Mouse (Mus musculus) myocyte (in vitro differentiated cells): ENCODE results near the gene Apol8. TPM values are rescaled to one million over a fixed set of nuclear protein-coding genes. Genes with fewer than 3 reads are reported as not detected.

ENCODE experiments used
- H3K27me3 ChIP-seq: one replicate; pipeline ENCODE4 v1.6.1; 2011; ENCODE audit not compliant: control insufficient read depth, insufficient read depth, insufficient read length
- H3K36me3 ChIP-seq: one replicate; pipeline ENCODE4 v1.6.1; 2011; ENCODE audit not compliant: control insufficient read depth, insufficient read depth
- H3K4me2 ChIP-seq: one replicate; pipeline ENCODE4 v1.6.1; 2011; ENCODE audit warnings: low read depth, control low read depth
- H3K4me3 ChIP-seq: one replicate; pipeline ENCODE4 v1.5.1; 2011; ENCODE audit warnings: mild to moderate bottlenecking, control low read depth, moderate library complexity
- H3K79me2 ChIP-seq: one replicate; pipeline ENCODE4 v1.6.1; 2011; ENCODE audit not compliant: control insufficient read depth, insufficient read depth
- H3ac ChIP-seq: one replicate; pipeline ENCODE4 v1.6.1; 2011; ENCODE audit not compliant: control insufficient read depth, insufficient read length
- CEBPB ChIP-seq: IDR thresholded peaks from 2 replicates; pipeline ENCODE4 v1.6.1; 2011; ENCODE audit warnings: mild to moderate bottlenecking, moderate library complexity; ENCODE audit not compliant: poor library complexity, insufficient read depth, severe bottlenecking
- E2F4 ChIP-seq: IDR thresholded peaks from one replicate; pipeline ENCODE4 v1.6.1; 2011; ENCODE audit warnings: mild to moderate bottlenecking, control low read depth, moderate library complexity; ENCODE audit not compliant: insufficient read depth
- MAX ChIP-seq: IDR thresholded peaks from one replicate; pipeline ENCODE4 v1.6.1; 2011; ENCODE audit warnings: low read depth, mild to moderate bottlenecking, control low read depth
- MYOD1 ChIP-seq, 3 experiments: IDR thresholded peaks; one replicate each; pipeline ENCODE4 v1.6.1; 2011; ENCODE audit warnings: control low read depth in 2 of 3, low read depth in 2 of 3, mild to moderate bottlenecking in 2 of 3, moderate library complexity in 1 of 3; ENCODE audit not compliant: insufficient read length in 2 of 3, control insufficient read depth in 1 of 3
- MYOG ChIP-seq, 3 experiments: IDR thresholded peaks; one replicate each; pipeline ENCODE4 v1.6.1; 2011; ENCODE audit warnings: control low read depth in 2 of 3, low read depth in 2 of 3, mild to moderate bottlenecking in 2 of 3; ENCODE audit not compliant: insufficient read length in 2 of 3, control insufficient read depth in 1 of 3, insufficient read depth in 1 of 3
- POLR2A ChIP-seq: IDR thresholded peaks from one replicate; pipeline ENCODE4 v1.6.1; 2011; ENCODE audit warnings: low read depth, mild to moderate bottlenecking, control low read depth, moderate library complexity; ENCODE audit not compliant: insufficient read length
- POLR2AphosphoS2 ChIP-seq: IDR thresholded peaks from one replicate; pipeline ENCODE4 v1.6.1; 2011; ENCODE audit warnings: low read depth, control low read depth; ENCODE audit not compliant: insufficient read length
- REST ChIP-seq: IDR thresholded peaks from one replicate; pipeline ENCODE4 v1.6.1; 2011; ENCODE audit warnings: mild to moderate bottlenecking, control low read depth, moderate library complexity; ENCODE audit not compliant: insufficient read depth, insufficient read length
- SRF ChIP-seq: IDR thresholded peaks from one replicate; pipeline ENCODE4 v1.6.1; 2011; ENCODE audit warnings: low read depth; ENCODE audit not compliant: control insufficient read depth, insufficient read length
- TCF12 ChIP-seq: IDR thresholded peaks from one replicate; pipeline ENCODE4 v1.6.1; 2011; ENCODE audit warnings: mild to moderate bottlenecking, control low read depth; ENCODE audit not compliant: poor library complexity, insufficient read depth, severe bottlenecking
- TCF3 ChIP-seq: IDR thresholded peaks from one replicate; pipeline ENCODE4 v1.6.1; 2011; ENCODE audit warnings: low read depth, control low read depth; ENCODE audit not compliant: insufficient read length
- USF1 ChIP-seq: IDR thresholded peaks from one replicate; pipeline ENCODE4 v1.6.1; 2011; ENCODE audit warnings: low read depth, mild to moderate bottlenecking, control low read depth, moderate library complexity
- polyA plus RNA-seq: library from polyadenylated mRNA; unstranded; fragments of >200 nt; fragmentation: generic; extraction: Trizol; gene quantifications from one replicate; pipeline ENCODE4 v1.2.1, GENCODE M21; 2012; ENCODE audit warnings: missing spikeins

Gene Apol8
- polyA plus RNA-seq, 1 experiment = 0.38 TPM

DNA sequence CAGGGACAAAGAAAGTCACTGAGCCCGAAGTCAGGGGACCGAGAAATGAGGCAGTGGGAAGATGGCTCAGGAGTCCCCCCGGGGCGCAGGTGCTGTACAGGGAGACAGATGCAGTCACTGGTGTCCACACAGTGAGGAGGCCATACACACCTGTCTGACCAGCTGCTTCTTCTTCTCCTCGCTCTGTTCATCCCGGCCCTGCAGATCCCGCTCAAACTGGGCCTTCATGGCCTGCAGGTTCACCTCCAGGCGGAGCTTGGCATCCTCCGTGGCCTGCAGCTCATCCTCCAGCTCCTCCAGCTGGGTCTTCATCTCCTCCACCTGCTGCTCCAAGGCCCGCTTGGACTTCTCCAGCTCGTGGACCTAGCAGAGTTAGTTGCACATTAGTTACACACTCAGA, 10.2 kb upstream of the Apol8 start:
- TF ChIP-seq POLR2AphosphoS2 (peak; percentile 47), REST (no peak), POLR2A (peak; percentile 6)
- Histone ChIP-seq H3K4me2 (no peak overlapping the region), H3K79me2 (peaks cover 4% of the 10 kb centered on the region), H3K4me3 (no peak overlapping the region), H3K27me3 (no peaks in the 10 kb centered on the region), H3K36me3 (peaks cover 99% of the 10 kb centered on the region), H3ac (no peak overlapping the region)

DNA sequence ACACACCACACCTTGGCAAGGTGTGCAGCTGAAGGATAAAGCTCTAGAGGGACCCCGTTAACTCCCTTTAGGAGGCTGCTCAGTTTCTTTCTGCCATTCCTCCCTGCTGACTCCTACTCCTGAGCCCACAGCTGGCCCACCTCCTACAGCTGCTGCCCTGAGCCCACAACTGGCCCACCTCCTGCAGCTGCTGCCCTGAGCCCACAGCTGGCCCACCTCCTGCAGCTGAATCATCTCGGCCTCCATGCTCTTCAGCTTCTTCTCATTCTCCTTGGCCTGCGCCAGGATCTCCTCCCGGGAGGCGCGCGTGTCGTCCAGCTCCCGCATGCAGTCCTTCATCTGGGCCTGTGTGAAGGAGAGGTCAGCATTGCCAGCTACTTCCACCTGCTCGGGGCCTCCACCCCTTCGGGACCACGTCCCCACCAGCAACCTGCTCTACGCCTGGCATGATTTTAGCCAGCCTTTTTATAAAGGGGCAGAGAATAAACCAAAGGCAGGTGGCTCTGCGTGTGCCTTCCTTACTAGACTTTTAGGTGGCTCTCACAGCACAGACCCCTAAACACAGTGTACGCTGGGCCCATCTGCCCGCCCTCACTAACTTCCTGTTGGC, 8.8 kb upstream of the Apol8 start:
- peaks cover 96% of the 10 kb centered on the region for H3K36me3 ChIP-seq
- no peak overlapping the region for H3ac ChIP-seq
- no peaks in the 10 kb centered on the region for H3K27me3 ChIP-seq

DNA sequence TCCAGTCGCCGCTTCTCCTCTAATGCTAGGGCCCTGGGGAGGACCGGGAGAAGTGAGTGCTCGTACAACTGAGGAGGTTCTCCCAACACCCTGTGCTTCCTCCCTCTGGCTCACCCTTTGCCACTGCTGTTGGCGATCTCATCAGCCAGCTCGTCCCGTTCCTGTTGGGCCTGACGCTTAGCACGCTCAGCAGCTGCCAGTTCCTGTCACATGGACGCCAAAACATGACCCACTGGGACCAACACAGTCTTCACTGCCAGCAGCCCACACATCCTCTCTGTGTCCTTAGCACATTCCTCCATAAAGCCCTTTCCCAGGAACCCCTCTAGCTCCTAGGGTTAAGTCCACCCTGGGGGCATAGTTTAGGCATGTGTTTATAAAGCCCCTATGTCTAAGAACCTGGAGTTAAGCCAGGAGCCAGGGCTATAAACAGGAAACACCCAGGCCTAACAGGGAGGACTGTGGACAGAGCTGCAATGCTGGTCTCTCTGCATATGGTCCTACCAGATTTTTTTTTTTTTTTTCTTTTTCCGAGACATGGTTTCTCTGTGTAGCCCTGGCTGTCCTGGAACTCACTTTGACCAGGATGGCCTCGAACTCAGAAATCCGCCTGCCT, 7.7 kb upstream of the Apol8 start:
- peak; percentile 18 for TF ChIP-seq POLR2AphosphoS2
- peak in 2 of 3 experiments; percentile 36 to 86 for TF ChIP-seq MYOD1 (IDR thresholded peaks at IDR 0.05; ENCODE audit: control insufficient read depth in 1 of 3, insufficient read length in 2 of 3, low read depth in 2 of 3)
- TF ChIP-seq MYOG (IDR thresholded peaks at IDR 0.05; ENCODE audit: control insufficient read depth in 1 of 3, insufficient read depth in 1 of 3, insufficient read length in 2 of 3, low read depth in 2 of 3) = no peak
- Histone ChIP-seq H3K79me2 (no peaks in the 10 kb centered on the region), H3K4me2 (no peak overlapping the region), H3K36me3 (peaks cover 90% of the 10 kb centered on the region), H3K27me3 (no peaks in the 10 kb centered on the region), H3ac (no peak overlapping the region), H3K4me3 (no peak overlapping the region)

More for the DNA sequence above, 8.8 kb upstream of the Apol8 start:
- H3K4me2 ChIP-seq = no peak overlapping the region
- H3K79me2 ChIP-seq = no peaks in the 10 kb centered on the region
- H3K4me3 ChIP-seq = no peak overlapping the region
- TF ChIP-seq CEBPB = no peak
- no peak for TF ChIP-seq SRF
- peak; percentile 70 for TF ChIP-seq POLR2AphosphoS2
- peak; percentile 21 for TF ChIP-seq TCF3
- TF ChIP-seq MYOG (IDR thresholded peaks at IDR 0.05; ENCODE audit: control insufficient read depth in 1 of 3, insufficient read depth in 1 of 3, insufficient read length in 2 of 3, low read depth in 2 of 3) = peak in 2 of 3 experiments; percentile 65 to 72
- no peak for TF ChIP-seq E2F4
- peak in 2 of 3 experiments; percentile 67 to 96 for TF ChIP-seq MYOD1 (IDR thresholded peaks at IDR 0.05; ENCODE audit: control insufficient read depth in 1 of 3, insufficient read length in 2 of 3, low read depth in 2 of 3)
- no peak for TF ChIP-seq REST
- TF ChIP-seq USF1 = no peak
- no peak for TF ChIP-seq TCF12
- TF ChIP-seq MAX = no peak
- peak; percentile 26 for TF ChIP-seq POLR2A

DNA sequence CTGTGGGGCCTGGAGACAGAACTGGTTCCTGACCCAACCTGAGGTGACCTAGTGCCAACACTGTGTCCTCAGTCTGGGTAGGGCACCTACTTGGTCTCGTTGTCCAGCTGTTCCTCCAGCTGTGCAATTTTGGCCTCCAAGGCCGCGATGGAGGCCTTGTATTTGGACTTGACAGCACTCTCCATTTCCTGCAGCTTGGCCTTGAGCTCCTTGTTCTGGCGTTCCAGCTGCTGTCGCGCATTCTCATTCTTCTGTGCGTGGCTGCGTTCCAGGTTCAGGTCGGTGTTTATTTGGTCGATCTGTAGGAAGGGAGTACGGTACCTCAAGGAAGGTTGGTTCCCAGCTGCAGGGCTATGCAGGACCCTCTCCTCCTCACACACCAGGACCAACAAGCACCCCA, 6.9 kb upstream of the Apol8 start:
- peaks cover 82% of the 10 kb centered on the region for H3K36me3 ChIP-seq
- no peak overlapping the region for H3K4me3 ChIP-seq
- peak; percentile 27 for TF ChIP-seq POLR2AphosphoS2
- TF ChIP-seq TCF12 = no peak
- TF ChIP-seq CEBPB = no peak

DNA sequence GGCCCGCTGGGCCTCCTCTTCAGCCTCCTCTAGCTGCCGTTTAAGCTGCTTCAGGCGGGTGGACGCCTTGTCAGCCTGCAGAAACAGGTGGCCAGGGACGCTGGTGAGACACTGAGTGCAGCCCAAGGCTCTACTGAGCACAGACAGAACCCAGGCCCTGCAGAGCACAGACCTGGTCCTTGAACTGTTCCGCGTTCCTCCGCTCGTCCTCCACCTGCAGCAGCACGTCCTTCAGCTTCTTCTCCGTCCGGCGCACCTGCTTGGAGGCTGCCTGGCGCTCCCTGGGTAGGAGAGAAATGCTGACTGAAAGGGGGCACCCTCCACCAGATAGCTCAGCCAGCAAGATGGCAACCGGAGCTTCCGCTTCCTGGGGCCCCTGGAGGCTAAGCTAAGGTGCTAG, 6.2 kb upstream of the Apol8 start:
- Histone ChIP-seq H3K27me3 (no peaks in the 10 kb centered on the region), H3K79me2 (no peaks in the 10 kb centered on the region), H3K4me2 (no peak overlapping the region), H3K4me3 (no peak overlapping the region), H3K36me3 (peaks cover 76% of the 10 kb centered on the region), H3ac (no peak overlapping the region)
- TF ChIP-seq MYOD1 (IDR thresholded peaks at IDR 0.05; ENCODE audit: control insufficient read depth in 1 of 3, insufficient read length in 2 of 3, low read depth in 2 of 3) = no peak
- TF ChIP-seq TCF12 = no peak
- peak; percentile 92 for TF ChIP-seq POLR2AphosphoS2
- no peak for TF ChIP-seq TCF3
- TF ChIP-seq MYOG (IDR thresholded peaks at IDR 0.05; ENCODE audit: control insufficient read depth in 1 of 3, insufficient read depth in 1 of 3, insufficient read length in 2 of 3, low read depth in 2 of 3) = no peak
- TF ChIP-seq SRF = no peak
- TF ChIP-seq POLR2A = peak; percentile 45
- TF ChIP-seq E2F4 = no peak
- no peak for TF ChIP-seq MAX
- TF ChIP-seq USF1 = no peak
- no peak for TF ChIP-seq REST
- no peak for TF ChIP-seq CEBPB

More for the DNA sequence above, 6.9 kb upstream of the Apol8 start:
- H3K4me2 ChIP-seq = no peak overlapping the region
- no peaks in the 10 kb centered on the region for H3K27me3 ChIP-seq
- no peaks in the 10 kb centered on the region for H3K79me2 ChIP-seq
- no peak overlapping the region for H3ac ChIP-seq
